Mouse (Mus musculus) cerebellum, adult 2 months (tissue): ENCODE results near the gene Hist1h2ak. TPM values are rescaled to one million over a fixed set of nuclear protein-coding genes. Genes with fewer than 3 reads are reported as not detected.
"Not testable (repeated sequence)": the region's sequence is repeated elsewhere in the genome, so short reads cannot be mapped to it uniquely, and the experiment has no call there.

ENCODE experiments used
- DNase-seq, 2 experiments: peaks; one replicate each; pipeline ENCODE4 v3.0.0; 2021
- H3K27ac ChIP-seq: fragments of 200-500 bp; 2 replicates; pipeline ENCODE4 v1.5.1; 2012; ENCODE audit warnings: low read length, control low read depth, inconsistent platforms; ENCODE audit not compliant: insufficient read depth
- H3K27me3 ChIP-seq: fragments of 200-500 bp; 2 replicates; pipeline ENCODE4 v1.6.1; 2012; ENCODE audit warnings: inconsistent platforms, mild to moderate bottlenecking, low read length, moderate library complexity; ENCODE audit not compliant: control insufficient read depth, insufficient read depth
- H3K4me1 ChIP-seq: fragments of 200-500 bp; 2 replicates; pipeline ENCODE4 v1.6.1; 2011; ENCODE audit warnings: low read length; ENCODE audit not compliant: control insufficient read depth, insufficient read depth
- H3K4me3 ChIP-seq: fragments of 200-500 bp; replicated peaks from 2 replicates; pipeline ENCODE3; 2011; ENCODE audit warnings: mild to moderate bottlenecking, low read depth, low read length, control low read depth; ENCODE audit not compliant: insufficient read depth
- CTCF ChIP-seq: fragments of 200-500 bp; IDR thresholded peaks from 2 replicates; pipeline ENCODE4 v1.5.1; 2011; ENCODE audit warnings: low read depth, mild to moderate bottlenecking, control low read depth, low read length, moderate library complexity, borderline replicate concordance; ENCODE audit not compliant: insufficient read depth
- POLR2A ChIP-seq: fragments of 200-500 bp; IDR thresholded peaks from 2 replicates; pipeline ENCODE4 v1.6.1; 2011; ENCODE audit warnings: low read length, control low read depth, borderline replicate concordance; ENCODE audit not compliant: insufficient read depth
- WGBS: fragments of 180-500 bp; shearing (Covaris S2); methylation state at CpG from one replicate; pipeline ENCODE4 v1.1.7; 2018; 5-methylcytosine and 5-hydroxymethylcytosine counted together
- polyA plus RNA-seq: library from polyadenylated mRNA; depleted of rRNA; stranded (reverse); fragments of >200 nt; gene quantifications from 2 replicates; pipeline ENCODE4 v1.2.3, GENCODE M21; 2012

Gene Hist1h2ak
- polyA plus RNA-seq, 1 experiment: 1.9 TPM

GRCm38 (mm10) chr13:21733466-21733865, 20.2 kb downstream of the Hist1h2ak start:
- H3K27ac ChIP-seq: no peak overlapping the region
- no peaks in the 10 kb centered on the region; the same call in 1 of the 2 replicates for H3K27me3 ChIP-seq
- 84% methylated on average over 5 of the region's 5 CpGs for WGBS
- no peak for DNase-seq
- no peaks in the 10 kb centered on the region for H3K4me1 ChIP-seq
- TF ChIP-seq POLR2A (no peak), CTCF (no peak)
- no peak overlapping the region for H3K4me3 ChIP-seq

- Histone ChIP-seq H3K27me3 (no peaks in the 10 kb centered on the region; the same call in 1 of the 2 replicates), H3K4me3 (no peak overlapping the region), H3K4me1 (no peaks in the 10 kb centered on the region), H3K27ac (no peak overlapping the region)
- TF ChIP-seq CTCF (no peak), POLR2A (no peak)
- WGBS: 68% methylated on average over 1 of the region's 1 CpGs
- DNase-seq: no peak
Measured at GRCm38 (mm10) chr13:21729544-21729943, 24.1 kb downstream of the Hist1h2ak start.

GRCm38 (mm10) chr13:21727948-21728572, 25.6 kb downstream of the Hist1h2ak start:
- Histone ChIP-seq H3K27ac (no peak overlapping the region), H3K4me3 (no peak overlapping the region), H3K4me1 (no peaks in the 10 kb centered on the region), H3K27me3 (no peaks in the 10 kb centered on the region)
- TF ChIP-seq POLR2A: no peak
- TF ChIP-seq CTCF: no peak
- 53% methylated on average over 11 of the region's 11 CpGs for WGBS
- DNase-seq: no peak

GRCm38 (mm10) chr13:21722993-21723836, 30.4 kb downstream of the Hist1h2ak start:
- no peak for DNase-seq
- TF ChIP-seq POLR2A (no peak), CTCF (no peak)
- WGBS: 44% methylated on average over 5 of the region's 5 CpGs

GRCm38 (mm10) chr13:21722373-21722925, 31.2 kb downstream of the Hist1h2ak start:
- WGBS: 4% methylated on average over 11 of the region's 11 CpGs
- DNase-seq: peak in 1 of 2 experiments; percentile 18
- no peak for TF ChIP-seq POLR2A
- no peak for TF ChIP-seq CTCF
- H3K27ac ChIP-seq: no peak overlapping the region
- no peaks in the 10 kb centered on the region for H3K27me3 ChIP-seq
- H3K4me3 ChIP-seq: peak overlapping the region; percentile 51
- no peaks in the 10 kb centered on the region for H3K4me1 ChIP-seq

More at GRCm38 (mm10) chr13:21722993-21723836, 30.4 kb downstream of the Hist1h2ak start:
- Histone ChIP-seq H3K27ac (no peak overlapping the region), H3K4me1 (no peaks in the 10 kb centered on the region), H3K4me3 (no peak overlapping the region), H3K27me3 (no peaks in the 10 kb centered on the region)

GRCm38 (mm10) chr13:21721757-21722372, 31.8 kb downstream of the Hist1h2ak start, which contains the start of gene Hist1h2bm:
TSS of gene Hist1h2bm (plus strand) at chr13:21722044.
- under 1% methylated on average over 37 of the region's 37 CpGs for WGBS
- TF ChIP-seq POLR2A: peak; percentile 47; the same call in 1 of the 2 replicates
- peak within 1 kb of the TSS; percentile 51 for H3K4me3 ChIP-seq
- H3K27me3 ChIP-seq, H3K27ac ChIP-seq, H3K4me1 ChIP-seq: not testable (repeated sequence)
- peak; percentile 70 to 84 for DNase-seq

GRCm38 (mm10) chr13:21721107-21721756, 32.4 kb downstream of the Hist1h2ak start:
- not testable (repeated sequence) for H3K27me3 ChIP-seq, DNase-seq, H3K27ac ChIP-seq, H3K4me1 ChIP-seq
- H3K4me3 ChIP-seq: peak overlapping the region; percentile 33
- whole genome bisulfite sequencing: 1% methylated on average over 25 of the region's 44 CpGs
